18 mouse cellular contexts compared by ENCODE assay signal in the genomic region with DNA sequence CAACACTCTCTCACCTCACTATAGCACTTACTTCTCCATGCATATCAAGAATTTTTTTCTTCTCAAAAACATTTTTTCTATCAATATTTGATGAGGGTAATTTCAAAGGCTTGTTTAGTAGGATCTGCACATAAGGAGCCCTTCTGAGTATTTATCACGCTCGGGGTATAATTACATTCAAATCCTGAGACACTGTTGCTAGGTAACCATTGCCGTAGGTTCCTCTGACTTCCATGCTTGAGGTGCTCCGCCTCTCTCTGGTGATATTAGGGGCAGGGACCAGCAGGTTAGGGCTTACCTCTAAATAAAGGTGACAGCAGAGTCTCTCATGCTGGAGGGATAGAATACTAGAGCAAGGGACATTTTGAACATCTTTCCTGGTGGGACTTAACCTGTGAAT. TPM values are rescaled to one million over a fixed set of nuclear protein-coding genes. Genes with fewer than 3 reads are reported as not detected.
A peak's percentile ranks its signal among the peaks of the same experiment; 100 is the strongest.
DNase-seq lines count a peak whose midpoint lies in the region; ATAC-seq and TF ChIP-seq lines count a peak whose summit lies in the region.
"Had no signal": no experiment of that assay in that cellular context is flagged by ENCODE, and none has a peak within 500 bp of the region (broad histone marks: within the 10 kb centered on the region; RNA-seq: fewer than 3 reads in every experiment).

No protein-coding gene starts in this region.

- H3K9me3 ChIP-seq in hindbrain, embryonic 16.5 days (ENCODE audit: control insufficient read depth, low read length), result no peaks in the 10 kb centered on the region

- H3K27ac ChIP-seq in layer of hippocampus, adult 2 months, result peak overlapping the region; percentile 25; the same call in 1 of the 2 replicates
- peak overlapping the region; percentile 27; the same call in 1 of the 2 replicates for H3K27ac ChIP-seq in hindbrain, embryonic 16.5 days (ENCODE audit: low read depth, low read length)

- peak; percentile 6 for DNase-seq in embryo, embryonic 10 days (ENCODE audit: low spot score)
- no peak for DNase-seq in embryo, embryonic 9.5 days (ENCODE audit: extremely low spot score)
- peak in 1 of 2 experiments; percentile 43 for DNase-seq in layer of hippocampus, adult 2 months (ENCODE audit: low spot score in 2 of 2)
- no peak for DNase-seq in layer of hippocampus, postnatal 36 days
- peak; percentile 3 for DNase-seq in R1 (ENCODE audit: low read depth, low spot score)
- DNase-seq in adrenal gland, adult 2 months, result no peak
- DNase-seq in natural killer cell, adult 2 months (ENCODE audit: low spot score in 2 of 2), result no peak
- DNase-seq: adrenal gland, postnatal 10 days; cerebellum, adult 11 months; kidney, adult 2 months; liver; lung, embryonic 14.5 days had no signal

- no peaks in the 10 kb centered on the region; the same call in 1 of the 2 replicates for H3K4me1 ChIP-seq in hindbrain, embryonic 16.5 days (ENCODE audit: control insufficient read depth, insufficient read depth, low read depth, low read length)

- no peak for TF ChIP-seq CTCF in layer of hippocampus, adult 2 months (conservative IDR thresholded peaks at IDR 0.05)

- ATAC-seq in hindbrain, embryonic 16.5 days, result peak; percentile 80
- ATAC-seq: Patski had no signal

- H3K4me2 ChIP-seq in hindbrain, embryonic 16.5 days (ENCODE audit: low read length), result no peak overlapping the region
- H3K4me2 ChIP-seq: lung, embryonic 14.5 days had no signal

- no peaks in the 10 kb centered on the region for H3K27me3 ChIP-seq in hindbrain, embryonic 16.5 days (replicated peaks; ENCODE audit: control insufficient read depth, insufficient read depth, low read length)
- H3K27me3 ChIP-seq: Patski had no signal

- 26% methylated on average over 4 of the region's 4 CpGs for WGBS in hindbrain, embryonic 16.5 days

- no peaks in the 10 kb centered on the region for H3K36me3 ChIP-seq in hindbrain, embryonic 16.5 days (ENCODE audit: control insufficient read depth, insufficient read depth, low read length)

- no peak overlapping the region for H3K9ac ChIP-seq in hindbrain, embryonic 16.5 days (ENCODE audit: low read depth, low read length)
- H3K9ac ChIP-seq: lung, embryonic 14.5 days had no signal

- H3K4me3 ChIP-seq in layer of hippocampus, adult 2 months, result no peak overlapping the region
- H3K4me3 ChIP-seq in hindbrain, embryonic 16.5 days (ENCODE audit: low read length), result no peak overlapping the region

RNA-seq across cellular contexts. Expression of gene 9630041A04Rik, which starts 54.4 kb away (rescaled TPM):
- not detected for total RNA-seq in layer of hippocampus, adult 2 months (2021)
- not detected for total RNA-seq in layer of hippocampus, postnatal 36 days (2021)
- 0.41 and 0.68 TPM in 2 replicates for polyA plus RNA-seq in hindbrain, embryonic 16.5 days (2015; fragmentation: Nextera tagmentation; extraction: Ambion mirVana)
- not detected for total RNA-seq in adrenal gland, adult 2 months (2021)
- polyA plus RNA-seq in adrenal gland, adult 2 months (2012; rRNA removed), result not detected in 2 replicates
- total RNA-seq: adrenal gland, postnatal 10 days; heart, postnatal 25 days; layer of hippocampus, adult 18-20 months; megakaryocyte progenitor cell, adult 5-6 weeks had no signal
- polyA plus RNA-seq: kidney, adult 2 months; Patski; thymus, postnatal 0 days had no signal

Comparison
In these comparisons a context has a peak if more than half of its experiments do, and no peak if none do; other contexts are left out.
1. DNase-seq: peak in embryo, embryonic 10 days (single experiment) and R1 (single experiment); none in embryo, embryonic 9.5 days (single experiment), layer of hippocampus, postnatal 36 days (0 of 2), adrenal gland, adult 2 months (single experiment) and natural killer cell, adult 2 months (0 of 2).